Mouse (Mus musculus) frontal cortex, adult (tissue): ENCODE data around the gene Rps27.

Experiments
- ATAC-seq: cut with Nextera tagmentation; 2 replicates; pipeline ENCODE4 v1.9.2; 2017; ENCODE audit warnings: mild to moderate bottlenecking, moderate library complexity, mixed read lengths; ENCODE audit not compliant: low TSS enrichment

Gene Rps27

DNA sequence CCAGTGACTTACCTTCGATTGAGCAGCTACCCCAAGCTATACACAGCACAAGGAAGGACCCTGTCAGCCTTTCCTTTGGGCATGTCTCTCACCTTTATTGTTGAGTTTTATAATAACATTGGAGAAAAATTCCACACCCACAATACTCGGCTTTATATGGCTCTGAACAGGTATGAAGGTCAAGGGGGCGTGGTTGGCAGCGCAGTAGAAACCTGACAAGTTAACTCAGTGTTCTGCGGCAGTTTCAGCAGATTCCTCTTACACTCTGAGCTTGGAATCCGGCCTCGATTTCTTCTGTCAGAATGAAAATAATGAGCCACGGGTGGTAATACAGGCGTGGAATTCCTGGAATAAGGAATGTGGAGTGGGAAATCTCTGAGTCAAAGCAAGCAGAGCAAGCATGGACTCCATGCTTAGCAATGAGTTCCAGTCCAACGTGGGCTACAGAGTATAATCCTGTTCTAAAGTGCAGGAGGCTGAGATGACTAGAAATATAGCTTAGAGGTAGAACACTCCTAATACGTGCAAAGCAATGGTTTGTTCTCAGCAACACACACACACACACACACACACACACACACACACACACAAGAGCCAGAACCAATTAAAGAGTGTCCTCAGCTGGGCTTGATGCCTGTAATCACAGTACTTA, 22.5 kb downstream of the Rps27 start:
- no peak for ATAC-seq

- ATAC-seq = no peak
Observed at GRCm38 (mm10) chr3:90183581-90183980, 29.9 kb downstream of the Rps27 start.

- ATAC-seq = no peak
Observed at GRCm38 (mm10) chr3:90179566-90179965, 33.9 kb downstream of the Rps27 start.
